Mouse (Mus musculus) heart, adult 18-20 months (tissue): ENCODE results near the gene Prdm16. TPM values are rescaled to one million over a fixed set of nuclear protein-coding genes. Genes with fewer than 3 reads are reported as not detected.

Experiments
- DNase-seq, 2 experiments: peaks; one replicate each; pipeline ENCODE4 v3.0.0; 2021 to 2022; ENCODE audit warnings: mixed read lengths in 1 of 2
- total RNA-seq, 2 experiments: library from RNA; stranded (reverse); gene quantifications; 2 replicates each; pipeline ENCODE4 v1.2.3; 2021

Prdm16 gene
- total RNA-seq, 2 experiments from 2014 or later, result 10.2 to 10.4 TPM

DNA sequence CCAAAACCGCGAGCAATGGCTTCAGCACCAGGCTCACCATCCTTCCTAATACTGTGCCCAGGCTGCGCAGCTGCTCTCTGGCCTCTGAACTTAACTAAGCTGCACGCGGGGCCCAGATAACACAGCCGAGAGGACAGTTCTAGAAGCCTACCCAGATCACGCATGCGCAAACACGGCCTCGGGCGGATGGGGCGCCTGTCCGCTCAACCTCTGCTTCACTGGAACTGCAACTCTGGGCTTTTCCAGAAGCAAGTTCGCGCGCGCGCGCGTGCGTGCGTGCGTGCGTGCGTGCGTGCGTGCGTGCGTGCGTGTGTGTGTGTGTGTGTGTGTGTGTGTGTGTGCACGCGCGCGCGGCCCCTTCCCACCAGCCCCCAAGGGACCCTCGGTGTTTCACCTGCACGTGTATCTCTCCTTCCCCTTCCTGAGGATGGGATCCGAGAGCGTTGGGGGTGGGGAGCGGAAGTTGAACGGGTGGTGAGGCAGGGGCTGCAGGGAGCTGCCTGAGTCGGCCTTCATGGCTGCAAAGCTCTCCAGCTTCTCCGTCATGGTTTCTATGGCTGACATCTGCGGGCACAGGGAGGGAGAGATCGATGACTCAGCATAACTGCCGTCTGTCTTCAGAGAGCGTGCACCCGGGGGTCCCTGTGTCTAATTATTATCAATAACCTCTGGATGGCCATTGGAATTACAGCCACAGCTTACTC is 301.8 kb downstream of the Prdm16 start:
- DNase-seq, result peak; percentile 62 to 64

DNA sequence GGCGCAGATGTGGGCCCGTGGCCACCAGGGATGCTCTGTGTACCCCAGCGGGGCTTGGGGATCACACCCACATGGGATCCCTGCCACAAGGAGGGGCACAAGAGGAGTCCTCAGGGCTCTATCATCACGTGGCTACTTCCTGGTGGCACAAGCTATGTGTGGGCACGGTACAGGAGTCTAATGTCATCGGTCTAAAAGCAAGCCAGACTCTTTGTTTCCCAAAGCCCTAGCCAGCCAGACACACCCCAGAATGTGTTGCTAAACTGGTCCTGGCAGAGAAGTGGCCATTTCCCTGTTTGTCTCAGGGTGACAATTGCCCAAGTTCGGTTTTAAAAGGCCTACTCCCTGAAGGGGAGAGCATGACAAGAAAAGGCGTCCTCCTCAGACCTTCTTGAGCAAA is 303.4 kb downstream of the Prdm16 start:
- peak; percentile 50 to 67 for DNase-seq

DNA sequence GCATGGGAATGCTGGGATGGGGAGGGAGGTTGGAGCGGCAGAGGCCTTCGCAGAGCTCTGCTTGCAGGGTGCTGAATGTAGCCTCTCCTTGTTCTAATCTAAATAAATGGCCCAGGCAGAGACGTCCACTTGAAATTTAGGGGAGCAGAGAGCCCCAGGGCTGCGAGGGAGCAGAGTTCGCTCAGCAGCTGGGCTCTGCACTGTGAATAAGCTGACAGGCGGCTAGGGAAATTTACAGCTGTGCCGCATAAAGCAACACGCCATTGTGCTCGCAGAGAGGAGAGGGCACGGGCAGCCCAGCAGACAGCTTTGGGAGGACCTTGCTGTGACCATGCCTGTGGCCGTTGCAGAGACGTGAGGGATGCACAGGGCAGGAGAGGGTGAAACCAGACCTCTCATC is 305.4 kb downstream of the Prdm16 start:
- no peak for DNase-seq

GRCm38 (mm10) chr4:154330001-154330400 is 306.7 kb downstream of the Prdm16 start:
- DNase-seq, result peak; percentile 74

DNA sequence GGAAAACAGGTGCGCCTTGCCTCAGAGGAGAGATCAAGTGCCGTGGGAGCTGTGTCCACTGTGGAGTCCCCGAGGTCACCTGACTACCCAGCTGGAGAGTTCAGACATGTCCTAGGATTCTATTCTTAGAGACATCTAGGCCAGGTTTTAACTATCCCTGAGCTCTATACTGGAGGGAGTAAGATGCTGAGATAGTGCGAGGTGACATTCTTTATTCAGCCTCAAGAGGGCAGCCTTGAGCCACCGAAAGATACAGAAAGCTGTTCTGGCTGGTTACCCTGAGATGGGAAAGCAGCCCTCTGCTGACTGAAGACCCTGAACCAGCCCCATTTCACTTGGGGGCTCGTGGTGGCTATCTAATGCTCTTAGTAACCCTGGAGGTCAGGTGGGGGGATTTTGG is 307.8 kb downstream of the Prdm16 start:
- peak; percentile 50 to 84 for DNase-seq

- DNase-seq, result no peak
These were observed 308.2 kb downstream of the Prdm16 start for GRCm38 (mm10) chr4:154328431-154328830.

DNA sequence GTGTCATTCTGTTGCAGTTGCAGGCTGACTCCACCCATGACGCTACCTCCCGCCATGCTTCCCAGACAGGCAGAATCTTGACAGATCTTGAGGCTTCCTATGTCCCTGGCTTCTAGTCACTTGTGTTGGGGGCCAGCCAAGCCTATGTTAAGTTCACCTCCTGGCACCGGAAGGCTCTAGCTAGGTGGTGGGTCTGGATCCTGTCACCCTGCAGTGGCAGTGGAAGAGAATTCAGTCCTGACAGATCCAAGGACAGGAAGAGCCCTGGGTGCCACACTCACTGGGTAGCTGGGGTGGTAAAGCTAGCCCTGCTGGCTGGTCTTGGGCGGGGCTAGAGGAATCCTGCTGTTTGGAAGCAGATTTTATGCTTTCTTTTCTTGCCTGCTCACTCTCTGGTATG is 311.3 kb downstream of the Prdm16 start:
- peak in 1 of 2 experiments; percentile 33 for DNase-seq

DNA sequence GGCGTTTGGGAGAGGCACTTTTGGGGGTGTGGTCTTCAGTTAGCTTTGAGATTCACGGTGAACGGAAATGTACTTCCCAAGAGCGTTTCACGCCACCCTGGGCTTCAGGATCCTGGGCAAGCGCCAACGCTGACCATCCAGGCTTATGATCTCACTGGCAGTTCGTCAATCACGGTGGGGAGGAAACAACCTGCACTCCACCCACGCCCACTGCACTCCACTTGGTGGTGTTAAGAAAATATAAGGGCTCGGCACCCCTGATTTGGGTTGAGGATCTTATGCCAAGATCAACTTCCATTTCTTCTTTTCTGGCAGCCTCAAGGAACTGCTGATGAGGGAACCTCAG is 323.1 kb downstream of the Prdm16 start:
- DNase-seq, result no peak

- DNase-seq, result no peak
These were observed 323.6 kb downstream of the Prdm16 start for GRCm38 (mm10) chr4:154312935-154313621.

DNA sequence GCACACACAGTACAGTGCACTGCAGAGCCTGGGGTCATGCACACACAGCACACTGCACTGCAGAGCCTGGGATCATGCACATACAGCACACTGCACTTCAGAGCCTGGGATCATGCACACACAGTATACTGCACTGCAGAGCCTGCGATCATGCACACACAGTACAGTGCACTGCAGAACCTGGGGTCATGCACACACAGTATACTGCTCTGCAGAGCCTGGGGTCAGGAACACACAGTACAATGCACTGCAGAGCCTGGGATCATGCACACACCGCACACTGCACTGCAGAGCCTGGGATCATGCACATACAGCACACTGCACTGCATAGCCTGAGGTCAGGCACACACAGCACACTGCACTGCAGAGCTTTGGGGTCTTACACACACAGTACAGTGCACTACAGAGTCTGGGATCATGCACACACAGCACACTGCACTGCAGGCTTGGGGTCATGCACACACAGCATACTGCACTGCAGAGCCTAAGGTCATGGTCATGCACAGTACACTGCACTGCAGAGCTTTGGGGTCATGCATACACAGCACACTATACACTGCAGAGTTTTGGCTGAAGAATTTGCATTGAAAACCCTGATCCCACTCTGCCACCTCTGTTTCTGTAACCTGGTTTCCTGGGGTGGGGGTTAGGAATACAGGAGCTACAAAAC is 324.4 kb downstream of the Prdm16 start:
- DNase-seq, result no peak

GRCm38 (mm10) chr4:154310576-154311262 is 326.0 kb downstream of the Prdm16 start:
- no peak for DNase-seq

DNA sequence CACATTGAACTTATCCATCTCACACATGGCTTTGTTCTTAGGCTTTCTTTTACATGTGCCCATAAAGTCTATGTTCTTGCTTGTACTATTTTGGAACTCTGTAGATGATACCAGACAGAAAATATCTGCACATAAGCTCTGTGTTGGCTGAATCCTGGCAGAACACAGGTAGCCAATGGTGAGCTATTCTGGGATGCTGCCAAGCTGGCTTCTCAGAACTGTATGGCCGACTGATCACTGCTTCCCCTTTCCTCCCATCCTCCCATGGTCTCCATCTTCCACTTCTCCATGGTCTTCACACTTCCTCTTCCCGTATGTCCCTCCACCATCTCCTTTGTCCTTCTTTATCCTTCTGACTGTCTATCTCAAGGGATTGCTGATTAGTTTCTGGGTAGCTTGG is 327.5 kb downstream of the Prdm16 start:
- no peak for DNase-seq

DNA sequence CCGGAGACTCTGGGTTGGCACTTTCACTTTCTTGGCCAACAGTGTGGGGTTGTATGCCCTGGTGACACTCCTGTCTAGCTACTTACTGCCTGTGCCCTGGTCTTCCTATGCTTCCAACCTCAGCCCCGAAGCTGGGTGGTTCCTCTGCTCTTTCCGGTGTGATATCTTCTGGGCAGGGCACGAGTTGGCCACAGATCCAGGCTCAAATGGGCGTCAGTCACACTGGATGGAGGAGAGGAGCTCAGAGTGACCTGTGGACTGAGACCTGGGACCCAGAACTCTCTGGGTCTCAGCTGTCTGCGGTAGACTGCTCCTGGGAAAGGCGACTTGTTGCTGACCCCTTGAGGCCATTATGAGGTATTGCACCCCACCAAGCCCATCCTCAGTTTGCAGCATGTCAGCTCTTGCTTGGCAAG is 335.2 kb downstream of the Prdm16 start, which contains the start of gene Arhgef16:
TSS of gene Arhgef16 (minus strand) at position 211 of the 416 bp plus-strand sequence.
- peak; percentile 45 to 67 for DNase-seq

GRCm38 (mm10) chr4:154299541-154300271 is 337.0 kb downstream of the Prdm16 start:
- peak in 1 of 2 experiments; percentile 27 for DNase-seq

DNA sequence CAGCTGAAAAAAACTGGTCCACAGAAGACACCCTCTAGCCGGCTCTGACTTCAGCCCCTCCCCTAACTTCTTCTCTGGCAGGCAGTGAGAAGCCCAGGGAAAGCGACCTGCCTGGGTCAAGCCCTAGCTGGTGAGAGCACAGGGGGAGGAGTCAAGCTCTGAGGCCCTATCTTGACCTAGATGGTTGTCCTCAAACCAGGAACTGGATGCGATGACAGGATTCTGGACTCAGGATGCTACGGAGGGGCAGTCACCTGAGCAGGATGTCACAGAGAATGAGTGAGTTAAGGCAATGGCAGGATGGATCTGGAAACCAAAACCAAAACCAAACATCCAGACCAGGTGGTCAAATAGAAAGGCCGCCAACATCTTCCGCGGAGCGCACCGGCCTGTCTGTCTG is 338.9 kb downstream of the Prdm16 start:
- no peak for DNase-seq

GRCm38 (mm10) chr4:154294262-154294731 is 342.4 kb downstream of the Prdm16 start:
- no peak for DNase-seq

DNA sequence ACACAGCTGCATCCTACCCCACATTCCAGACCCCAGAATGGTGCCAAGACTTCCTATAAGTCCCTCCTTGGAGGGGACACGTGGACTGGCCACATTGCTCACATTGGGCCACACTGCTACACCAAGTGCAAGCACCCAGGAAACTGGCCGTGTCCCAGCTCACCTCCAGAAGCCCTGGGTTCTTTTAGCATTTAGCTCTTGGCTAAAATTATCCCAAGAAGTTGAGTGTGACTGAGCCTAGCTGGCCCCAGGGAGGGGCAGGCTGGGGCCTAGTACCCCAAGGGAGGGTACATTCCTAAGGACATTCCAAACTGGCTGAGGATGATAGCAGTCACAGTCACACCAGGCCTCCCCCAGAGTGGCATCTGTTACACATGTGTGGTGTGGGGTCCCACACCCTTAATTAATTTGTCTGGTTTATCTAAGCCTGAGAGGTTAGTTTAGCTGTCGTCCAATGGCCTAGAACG is 342.9 kb downstream of the Prdm16 start:
- no peak for DNase-seq

DNA sequence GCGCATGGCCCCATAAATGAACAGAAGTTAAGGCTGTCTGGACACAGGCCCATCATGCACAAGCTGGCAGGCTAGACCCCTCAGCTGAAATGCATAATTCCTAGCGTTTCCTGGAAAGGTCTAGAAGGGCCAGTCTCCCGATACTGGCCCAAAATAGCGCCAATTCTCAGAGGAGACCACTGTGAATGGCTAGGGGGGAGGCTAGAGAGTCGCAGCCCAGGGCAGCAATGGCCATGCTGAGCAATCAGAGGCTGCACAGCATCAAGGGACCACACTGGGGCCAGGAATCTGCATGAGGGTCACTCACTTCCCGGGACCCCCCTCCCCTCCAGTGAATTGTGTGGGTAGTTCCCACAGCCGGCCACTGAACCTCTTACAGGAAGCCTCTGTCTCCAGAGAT is 353.0 kb downstream of the Prdm16 start:
- no peak for DNase-seq

DNA sequence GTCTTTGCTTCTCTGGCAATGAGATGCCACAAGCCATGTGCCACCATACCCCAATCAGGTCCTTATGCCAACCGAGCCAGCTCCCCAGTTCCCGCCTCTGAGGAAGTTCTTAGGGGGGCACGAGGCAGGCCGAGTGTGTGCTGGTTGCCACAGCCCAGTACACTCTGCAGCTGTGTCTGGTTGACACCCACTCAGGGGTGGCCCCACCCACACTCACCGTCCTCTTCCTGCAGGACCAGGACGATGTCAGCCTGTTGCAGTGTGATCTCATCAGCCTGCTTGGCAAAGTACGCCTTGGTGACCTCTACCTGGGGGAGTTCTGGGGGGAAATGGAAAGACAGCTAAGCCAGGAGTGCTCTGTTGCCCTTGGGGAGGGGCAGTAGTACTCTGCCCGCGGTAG is 357.2 kb downstream of the Prdm16 start:
- no peak for DNase-seq

DNA sequence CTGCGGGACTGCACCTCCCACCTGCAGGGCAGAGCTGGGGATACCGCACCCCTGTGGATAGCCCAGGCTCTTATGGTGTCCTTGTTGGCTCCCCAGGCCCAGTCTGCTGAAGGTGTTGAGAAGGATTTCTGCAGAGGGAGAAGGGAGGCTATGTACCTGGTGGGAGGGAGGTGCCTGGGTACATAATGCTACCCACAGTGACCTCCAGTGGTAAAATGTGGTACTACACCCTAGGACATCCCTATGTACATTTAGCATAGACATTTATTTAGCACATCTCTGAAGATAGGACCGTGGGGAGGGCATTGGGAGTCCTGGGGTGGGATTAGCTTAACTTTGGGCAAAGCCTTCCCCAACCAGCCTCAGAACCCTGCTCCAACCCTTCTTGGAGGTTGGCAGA is 363.7 kb downstream of the Prdm16 start:
- peak; percentile 57 to 73 for DNase-seq

- DNase-seq, result no peak
These were observed 367.2 kb downstream of the Prdm16 start for GRCm38 (mm10) chr4:154269520-154269919.

DNA sequence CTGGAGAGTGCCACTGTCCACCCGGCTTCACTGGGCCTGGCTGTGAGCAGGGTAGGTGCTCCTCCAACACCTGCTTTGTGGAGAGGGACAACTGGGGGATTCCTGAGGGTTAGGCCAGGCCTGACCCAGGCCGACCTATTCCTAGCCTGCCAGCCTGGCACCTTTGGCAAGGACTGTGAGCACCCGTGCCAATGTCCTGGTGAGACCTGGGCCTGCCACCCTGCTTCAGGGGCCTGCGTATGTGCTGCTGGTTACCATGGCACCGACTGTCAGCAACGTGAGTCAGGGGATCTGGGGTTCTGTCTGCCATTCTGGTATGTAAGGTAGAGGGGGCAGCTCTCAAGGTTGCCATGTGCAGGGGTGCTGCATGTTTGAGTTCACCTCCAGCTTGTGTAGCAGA is 369.2 kb downstream of the Prdm16 start:
- DNase-seq, result no peak
